Mouse (Mus musculus) heart, adult 2 months (tissue): ENCODE results near the gene Cenpx.

Source experiments
- CTCF ChIP-seq: fragments of 200-600 bp; IDR thresholded peaks from 2 replicates; pipeline ENCODE4 v1.8.1; 2022; ENCODE audit warnings: antibody characterized with exemption, mild to moderate bottlenecking, moderate library complexity
- EP300 ChIP-seq: fragments of 200-500 bp; IDR thresholded peaks from 2 replicates; pipeline ENCODE4 v1.6.1; 2011; ENCODE audit warnings: low read depth, low read length, control low read depth; ENCODE audit not compliant: insufficient read depth
- POLR2A ChIP-seq: fragments of 200-500 bp; IDR thresholded peaks from 2 replicates; pipeline ENCODE4 v1.6.1; 2011; ENCODE audit warnings: mild to moderate bottlenecking, low read depth, low read length, control low read depth; ENCODE audit not compliant: insufficient read depth

DNA sequence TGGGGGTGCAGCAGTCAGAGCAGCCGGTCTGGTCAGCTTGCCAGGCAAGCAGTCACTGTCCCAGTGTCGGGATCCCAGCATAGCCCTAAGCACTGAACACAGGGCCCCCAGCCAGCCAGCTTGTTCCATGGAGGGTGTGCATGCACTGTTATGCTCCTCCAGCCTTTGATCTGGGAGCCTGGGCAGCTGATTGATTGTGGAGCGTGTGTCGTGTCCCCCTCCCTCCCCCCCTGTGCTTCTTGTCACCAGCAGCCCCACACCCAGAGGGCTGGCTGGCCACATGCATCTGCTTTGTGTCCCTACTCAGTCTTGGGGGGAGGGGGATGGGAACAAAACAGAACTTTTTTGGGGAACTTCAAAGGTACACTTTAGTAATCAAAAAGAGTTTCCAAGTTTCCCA is 18.4 kb downstream of the Cenpx start:
- TF ChIP-seq CTCF (no peak), EP300 (no peak), POLR2A (no peak)
